Mouse (Mus musculus) kidney, embryonic 15.5 days (tissue): Measurements from ENCODE around the gene Kcnt2. TPM values are rescaled to one million over a fixed set of nuclear protein-coding genes. Genes with fewer than 3 reads are reported as not detected.

ENCODE experiments used
- ATAC-seq: fragments of 200-750 bp; cut with Nextera tagmentation; replicated peaks from 2 replicates; pipeline ENCODE4 v1.8.0; 2017; ENCODE audit warnings: moderate TSS enrichment; ENCODE audit not compliant: low FRiP score
- H3K27ac ChIP-seq: fragments of 300-500 bp; sonication (generic); 2 replicates; pipeline ENCODE4 v1.5.1; 2015; ENCODE audit warnings: mild to moderate bottlenecking, inconsistent platforms
- H3K27me3 ChIP-seq: fragments of 300-500 bp; sonication (generic); 2 replicates; pipeline ENCODE4 v1.6.1; 2015; ENCODE audit warnings: inconsistent platforms
- H3K36me3 ChIP-seq: fragments of 300-500 bp; sonication (generic); 2 replicates; pipeline ENCODE4 v1.6.1; 2015; ENCODE audit warnings: inconsistent platforms
- H3K4me1 ChIP-seq: fragments of 300-500 bp; sonication (generic); 2 replicates; pipeline ENCODE4 v1.6.1; 2015; ENCODE audit warnings: inconsistent platforms
- H3K4me2 ChIP-seq: fragments of 300-500 bp; sonication (generic); 2 replicates; pipeline ENCODE4 v1.6.1; 2015; ENCODE audit warnings: moderate library complexity, mild to moderate bottlenecking, inconsistent platforms
- H3K4me3 ChIP-seq: fragments of 300-500 bp; sonication (generic); replicated peaks from 2 replicates; pipeline ENCODE4 v1.5.1; 2015; ENCODE audit warnings: mild to moderate bottlenecking, inconsistent platforms
- H3K9ac ChIP-seq: fragments of 300-500 bp; sonication (generic); 2 replicates; pipeline ENCODE4 v1.6.1; 2015; ENCODE audit warnings: mild to moderate bottlenecking, inconsistent platforms
- H3K9me3 ChIP-seq: fragments of 300-500 bp; sonication (generic); replicated peaks from 2 replicates; pipeline ENCODE4 v1.6.1; 2016; ENCODE audit warnings: inconsistent platforms
- WGBS: fragments of 180-500 bp; shearing (Covaris S2); methylation state at CpG from one replicate; pipeline ENCODE4 v1.1.7; 2015; ENCODE audit warnings: mixed read lengths; 5-methylcytosine and 5-hydroxymethylcytosine counted together
- polyA plus RNA-seq: library from polyadenylated mRNA; unstranded; fragments of >200 nt; fragmentation: Nextera tagmentation; extraction: Ambion mirVana; gene quantifications from 2 replicates; pipeline ENCODE4 v1.2.1, GENCODE M21; 2015

Gene Kcnt2
- polyA plus RNA-seq, 1 experiment from 2014 or later = 3.8 TPM

DNA sequence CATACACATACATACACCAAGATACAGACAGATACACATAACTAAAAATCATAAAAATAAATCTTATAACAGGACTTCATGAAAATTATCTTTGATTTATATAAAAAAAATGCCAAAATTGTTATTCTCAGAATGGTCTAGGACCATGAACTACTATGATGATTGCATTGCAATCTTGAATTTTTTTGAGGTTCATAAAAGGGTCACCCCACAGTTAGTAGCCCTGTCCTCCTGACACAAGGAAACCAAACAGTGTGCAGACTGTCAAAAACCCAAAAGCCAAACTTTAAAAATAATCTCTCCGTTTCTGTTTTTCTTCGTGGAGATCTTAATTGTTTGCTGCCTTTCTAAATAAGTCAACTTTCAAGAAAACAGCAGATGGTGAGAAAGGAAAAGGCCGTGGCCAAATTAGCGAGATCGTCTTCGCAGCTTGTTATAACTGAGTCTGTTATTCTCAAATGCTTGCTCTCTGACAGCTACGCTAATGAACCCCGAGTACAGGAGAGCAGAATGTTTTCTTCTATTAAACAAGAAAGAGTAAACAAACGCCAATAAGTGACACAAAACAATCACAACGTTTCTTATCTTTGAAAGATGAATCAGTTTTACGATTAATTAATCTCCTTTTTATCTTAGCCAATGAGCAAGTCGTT is 414.9 kb downstream of the Kcnt2 start:
- Histone ChIP-seq H3K27ac (0 out of 2 replicates have a peak overlapping the region, but pooled peaks have one; percentile 3), H3K9ac (no peak overlapping the region), H3K36me3 (no peaks in the 10 kb centered on the region), H3K27me3 (no peaks in the 10 kb centered on the region; the same call in 1 of the 2 replicates), H3K4me3 (0 out of 2 replicates have a peak overlapping the region, but pooled peaks have one; percentile 5), H3K4me1 (no peaks in the 10 kb centered on the region), H3K9me3 (no peaks in the 10 kb centered on the region), H3K4me2 (peak overlapping the region; percentile 31; the same call in 1 of the 2 replicates)
- WGBS = 47% methylated on average over 12 of the region's 12 CpGs
- no peak for ATAC-seq

DNA sequence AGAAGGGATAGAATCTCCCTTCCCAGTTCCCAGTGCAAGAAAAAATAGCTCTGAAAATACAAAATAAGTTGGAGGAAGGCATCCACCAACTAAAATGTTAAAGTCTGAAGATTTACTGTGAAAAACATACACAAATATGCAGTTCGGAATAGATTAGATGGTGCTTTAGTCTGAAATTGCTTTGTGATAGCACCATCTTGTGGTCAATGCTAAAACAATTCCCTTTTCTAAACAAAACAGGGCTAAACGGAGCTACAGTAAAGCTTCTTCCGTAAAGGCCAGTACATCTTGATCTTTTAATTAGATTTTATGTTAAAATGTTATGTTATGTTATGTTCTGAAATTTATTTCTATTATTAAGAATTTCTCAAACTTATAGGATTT is 415.4 kb downstream of the Kcnt2 start:
- H3K4me3 ChIP-seq = 0 out of 2 replicates have a peak overlapping the region, but pooled peaks have one; percentile 5
- H3K36me3 ChIP-seq = no peaks in the 10 kb centered on the region
- WGBS = 21% methylated on average over 3 of the region's 3 CpGs
- peak overlapping the region; percentile 31; the same call in 1 of the 2 replicates for H3K4me2 ChIP-seq
- no peaks in the 10 kb centered on the region for H3K4me1 ChIP-seq
- H3K27me3 ChIP-seq = no peaks in the 10 kb centered on the region; the same call in 1 of the 2 replicates
- 0 out of 2 replicates have a peak overlapping the region, but pooled peaks have one; percentile 3 for H3K27ac ChIP-seq
- H3K9ac ChIP-seq = no peak overlapping the region
- no peaks in the 10 kb centered on the region for H3K9me3 ChIP-seq
- ATAC-seq = 0 out of 2 replicates have a peak, but pooled peaks have one; percentile 56

Other genes starting within 250 kb of the Kcnt2 start
- gene Cfh, start 62.4 kb upstream of the Kcnt2 start, polyA plus RNA-seq = 150 and 160 TPM in 2 replicates